Comparison of ENCODE assay signal across 11 mouse cellular contexts in genomic region chr4:155295996-155296395, GRCm38 (mm10). TPM values are rescaled to one million over a fixed set of nuclear protein-coding genes. Genes with fewer than 3 reads are reported as not detected.
DNase-seq lines count a peak whose midpoint lies in the region; ATAC-seq lines count a peak whose summit lies in the region.
"Had no signal": no experiment of that assay in that cellular context is flagged by ENCODE, and none has a peak within 500 bp of the region (broad histone marks: within the 10 kb centered on the region; RNA-seq: fewer than 3 reads in every experiment).

No protein-coding gene starts in this region.

- peaks cover 25% of the 10 kb centered on the region for H3K4me1 ChIP-seq in forebrain, embryonic 15.5 days
- no peaks in the 10 kb centered on the region for H3K4me1 ChIP-seq in forebrain, embryonic 12.5 days
- H3K4me1 ChIP-seq in heart, embryonic 12.5 days (replicated peaks), result 0 out of 2 replicates have a peak, but pooled peaks cover 1% of the 10 kb centered on the region
- H3K4me1 ChIP-seq: intestine, embryonic 15.5 days had no signal

- peaks cover 3% of the 10 kb centered on the region; the same call in 1 of the 2 replicates for H3K36me3 ChIP-seq in forebrain, embryonic 15.5 days
- no peaks in the 10 kb centered on the region for H3K36me3 ChIP-seq in forebrain, embryonic 12.5 days (replicated peaks)
- no peaks in the 10 kb centered on the region for H3K36me3 ChIP-seq in heart, embryonic 12.5 days
- H3K36me3 ChIP-seq: intestine, embryonic 15.5 days had no signal

- no peak overlapping the region for H3K4me3 ChIP-seq in forebrain, embryonic 15.5 days
- no peak overlapping the region for H3K4me3 ChIP-seq in forebrain, embryonic 12.5 days (replicated peaks)
- H3K4me3 ChIP-seq in heart, embryonic 12.5 days, result no peak overlapping the region
- H3K4me3 ChIP-seq: intestine, embryonic 15.5 days; myocyte had no signal

- H3K9ac ChIP-seq in forebrain, embryonic 15.5 days (replicated peaks), result no peak overlapping the region
- H3K9ac ChIP-seq in forebrain, embryonic 12.5 days, result no peak overlapping the region
- no peak overlapping the region for H3K9ac ChIP-seq in heart, embryonic 12.5 days
- H3K9ac ChIP-seq: intestine, embryonic 15.5 days had no signal

- ATAC-seq in forebrain, embryonic 15.5 days (replicated peaks), result 0 out of 2 replicates have a peak, but pooled peaks have one; percentile 33
- no peak for ATAC-seq in forebrain, embryonic 12.5 days (ENCODE audit: low FRiP score)
- no peak for ATAC-seq in heart, embryonic 12.5 days (ENCODE audit: insufficient number of reproducible peaks, low FRiP score)
- ATAC-seq: intestine, embryonic 15.5 days had no signal

- H3K4me2 ChIP-seq in forebrain, embryonic 15.5 days (replicated peaks), result no peak overlapping the region
- no peak overlapping the region for H3K4me2 ChIP-seq in forebrain, embryonic 12.5 days
- no peak overlapping the region for H3K4me2 ChIP-seq in heart, embryonic 12.5 days
- H3K4me2 ChIP-seq: intestine, embryonic 15.5 days had no signal

- 48% methylated on average over 4 of the region's 4 CpGs for WGBS in forebrain, embryonic 15.5 days
- WGBS in forebrain, embryonic 12.5 days, result 79% methylated on average over 4 of the region's 4 CpGs
- 51% methylated on average over 4 of the region's 4 CpGs for WGBS in heart, embryonic 12.5 days

- H3K27ac ChIP-seq in forebrain, embryonic 15.5 days (replicated peaks), result peak overlapping the region; percentile 91
- no peak overlapping the region for H3K27ac ChIP-seq in forebrain, embryonic 12.5 days
- no peak overlapping the region for H3K27ac ChIP-seq in heart, embryonic 12.5 days (ENCODE audit: poor library complexity, severe bottlenecking)
- H3K27ac ChIP-seq: intestine, embryonic 15.5 days had no signal

- no peaks in the 10 kb centered on the region for H3K9me3 ChIP-seq in forebrain, embryonic 15.5 days
- no peaks in the 10 kb centered on the region for H3K9me3 ChIP-seq in forebrain, embryonic 12.5 days
- no peaks in the 10 kb centered on the region for H3K9me3 ChIP-seq in heart, embryonic 12.5 days (replicated peaks)
- H3K9me3 ChIP-seq: intestine, embryonic 15.5 days had no signal

- no peaks in the 10 kb centered on the region for H3K27me3 ChIP-seq in forebrain, embryonic 15.5 days
- H3K27me3 ChIP-seq in forebrain, embryonic 12.5 days, result no peaks in the 10 kb centered on the region
- no peaks in the 10 kb centered on the region for H3K27me3 ChIP-seq in heart, embryonic 12.5 days (replicated peaks)
- H3K27me3 ChIP-seq: intestine, embryonic 15.5 days had no signal

- DNase-seq in R1 (ENCODE audit: low read depth, low spot score), result peak; percentile 25
- peak; percentile 44 to 55 for DNase-seq in frontal cortex, postnatal 10 days (ENCODE audit: low spot score in 2 of 2)
- peak; percentile 20 for DNase-seq in left cerebral cortex, postnatal 4 days
- DNase-seq in heart, adult 8-10 months (ENCODE audit: low spot score), result no peak
- DNase-seq in urinary bladder, postnatal 10 days (ENCODE audit: low spot score), result no peak
- DNase-seq: lung, adult 18-20 months had no signal

- intact Hi-C loops in left cerebral cortex, postnatal 4 days (cut with DNase I), result no loop called here

RNA-seq across cellular contexts. Expression of gene Faap20, which starts 46.4 kb away (rescaled TPM):
- 88.2 and 89.3 TPM in 2 replicates for polyA plus RNA-seq in forebrain, embryonic 15.5 days (2015; fragmentation: Nextera tagmentation; extraction: Ambion mirVana)
- polyA plus RNA-seq in forebrain, embryonic 12.5 days (2016; fragmentation: Nextera tagmentation; extraction: Ambion mirVana), result 96.4 and 96.9 TPM in 2 replicates
- 10 to 100 TPM; 32.1 to 33.0 TPM for total RNA-seq in left cerebral cortex, postnatal 4 days (2021)
- polyA plus RNA-seq in heart, embryonic 12.5 days (2016; fragmentation: Nextera tagmentation; extraction: Ambion mirVana), result 61.0 and 65.1 TPM in 2 replicates
- total RNA-seq in heart, adult 8-10 months (2022), result 10 to 100 TPM; 12.4 to 17.8 (median 15.9) TPM

Comparison
In these comparisons a context has a peak if more than half of its experiments do, and no peak if none do; other contexts are left out.
1. DNase-seq: peak in R1 (single experiment), frontal cortex, postnatal 10 days (2 of 2) and left cerebral cortex, postnatal 4 days (single experiment); none in heart, adult 8-10 months (single experiment) and urinary bladder, postnatal 10 days (single experiment).